Mouse (Mus musculus) kidney, adult 2 months (tissue): ENCODE results near the gene Trit1.

Experiments
- CTCF ChIP-seq: fragments of 200-500 bp; conservative IDR thresholded peaks from 2 replicates; pipeline ENCODE4 v1.5.1; 2011; ENCODE audit warnings: low read depth, mild to moderate bottlenecking, control low read depth, low read length, moderate library complexity, mixed read lengths; ENCODE audit not compliant: insufficient read depth, insufficient read length
- POLR2A ChIP-seq: fragments of 200-500 bp; IDR thresholded peaks from one replicate; pipeline ENCODE4 v1.6.1; 2011; ENCODE audit warnings: low read depth, low read length, control low read depth

DNA sequence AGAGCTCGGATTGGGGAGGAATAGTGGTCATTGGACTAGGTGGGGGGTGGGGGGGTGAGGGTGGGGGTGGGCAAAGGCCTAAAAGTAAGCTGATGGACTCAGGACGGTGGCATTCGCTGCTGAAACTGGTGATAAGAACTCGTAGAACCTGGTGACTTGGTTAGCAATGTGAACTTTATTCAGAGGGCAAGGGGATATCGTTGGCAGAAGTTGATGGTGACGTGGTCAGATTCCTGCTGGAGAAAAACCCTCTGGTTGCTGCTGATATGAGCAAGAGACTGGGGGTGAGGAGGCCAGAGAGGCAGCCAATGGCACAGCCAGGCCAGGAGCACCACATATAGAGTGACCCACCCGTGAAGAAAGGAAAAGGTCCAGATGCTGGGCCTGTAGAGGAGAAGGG is 35.2 kb upstream of the Trit1 start:
- no peak for TF ChIP-seq POLR2A
- no peak for TF ChIP-seq CTCF
